Mouse (Mus musculus) inflammation-experienced regulatory T-cells (primary cell): ENCODE data around the gene Mlf2. TPM values are rescaled to one million over a fixed set of nuclear protein-coding genes. Genes with fewer than 3 reads are reported as not detected.

Experiments used
- polyA plus RNA-seq, 2 experiments: library from polyadenylated mRNA; unstranded; fragments of 100-300 nt; shearing (Covaris generic); gene quantifications; one replicate each; pipeline ENCODE4 v1.2.1; 2017

Gene Mlf2
- polyA plus RNA-seq, result 100 to 1,000 TPM; 176 to 183 TPM

GRCm38 (mm10) chr6:124930754-124931524, at the start of gene Mlf2:
Mlf2 (plus strand) TSS chr6:124931386.

GRCm38 (mm10) chr6:124887986-124888385, 43.2 kb upstream of the Mlf2 start, which contains the start of gene Cd4:
Cd4 (minus strand) TSS chr6:124888221.

DNA sequence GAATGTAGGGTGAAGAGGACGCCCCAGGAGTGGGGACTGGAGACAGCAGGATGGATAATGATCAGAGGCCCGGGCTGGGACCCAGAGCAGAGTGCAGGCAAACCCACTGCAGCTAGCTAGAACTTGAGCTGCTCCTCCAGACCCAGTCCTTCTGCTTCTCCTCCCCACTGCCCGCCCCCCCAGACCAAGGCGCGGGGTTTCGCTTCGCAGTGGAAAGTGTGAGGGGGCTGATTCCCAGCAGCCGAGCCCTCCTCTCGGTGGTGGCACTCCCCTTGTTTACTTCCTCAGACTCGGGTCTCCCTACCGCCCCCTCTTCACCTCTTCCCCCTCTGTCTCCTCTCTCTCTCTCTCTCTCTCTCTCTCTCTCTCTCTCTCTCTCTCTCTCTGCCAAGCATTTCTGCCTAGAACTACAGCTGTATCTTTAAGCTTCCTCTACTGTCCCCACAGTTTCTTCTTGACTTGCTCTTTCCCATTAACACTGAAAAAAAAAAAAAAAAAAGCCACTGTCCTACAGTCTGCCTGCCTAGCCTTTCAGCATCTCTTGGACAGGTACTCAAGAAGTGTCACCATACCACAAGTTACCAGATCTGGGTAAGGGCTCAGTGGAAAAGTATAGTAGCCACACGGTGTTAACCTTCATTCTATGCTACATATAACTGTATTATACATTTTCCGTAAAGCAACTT, 19.5 kb upstream of the Mlf2 start, which contains the start of gene Lag3:
Lag3 (minus strand) TSS at position 173 of the 686 bp plus-strand sequence.

GRCm38 (mm10) chr6:124919695-124920317, 11.4 kb upstream of the Mlf2 start, which contains the start of gene Ptms:
Ptms (minus strand) TSS chr6:124920103.

GRCm38 (mm10) chr6:124965088-124965719, 34.0 kb downstream of the Mlf2 start, which contains the start of gene Cops7a:
Cops7a (minus strand) TSS chr6:124965538.

Other genes with a start within 250 kb of the Mlf2 start
- gene Emg1, start 219.2 kb upstream of the Mlf2 start, polyA plus RNA-seq, result 100 to 1,000 TPM; 287 to 344 TPM
- gene Phb2, start 219.1 kb upstream of the Mlf2 start, polyA plus RNA-seq, result 100 to 1,000 TPM; 196 to 201 TPM
- gene Ptpn6, start 192.7 kb upstream of the Mlf2 start, polyA plus RNA-seq, result 100 to 1,000 TPM; 320 to 496 TPM
- 100 to 1,000 TPM; 440 to 464 TPM for gene Grcc10, start 190.0 kb upstream of the Mlf2 start, polyA plus RNA-seq
- gene Gm45234, start 175.4 kb upstream of the Mlf2 start, polyA plus RNA-seq, result not detected
- gene Atn1, start 174.9 kb upstream of the Mlf2 start, polyA plus RNA-seq, result 10 to 100 TPM in 1 of 2 experiments, 1 to 10 TPM in 1; 4.2 to 14.1 TPM
- gene Eno2, start 161.7 kb upstream of the Mlf2 start, polyA plus RNA-seq, result 1 to 10 TPM; 2.8 to 3.5 TPM
- gene Lrrc23, start 151.7 kb upstream of the Mlf2 start, polyA plus RNA-seq, result 1 to 10 TPM; 1.1 to 1.6 TPM
- gene Spsb2, start 122.7 kb upstream of the Mlf2 start, polyA plus RNA-seq, result 1 to 10 TPM; 4.4 to 4.5 TPM
- 10 to 100 TPM; 75.7 to 86.0 TPM for gene Tpi1, start 117.1 kb upstream of the Mlf2 start, polyA plus RNA-seq
- gene Usp5, start 101.9 kb upstream of the Mlf2 start, polyA plus RNA-seq, result 100 to 1,000 TPM in 1 of 2 experiments, 10 to 100 TPM in 1; 96.6 to 112 TPM
- 1 to 10 TPM; 2.0 to 4.3 TPM for gene Cdca3, start 101.8 kb upstream of the Mlf2 start, polyA plus RNA-seq
- under 1 TPM; 0.28 to 0.76 TPM for gene Gnb3, start 91.1 kb upstream of the Mlf2 start, polyA plus RNA-seq
- gene P3h3, start 73.6 kb upstream of the Mlf2 start, polyA plus RNA-seq, result 1 to 10 TPM in 1 of 2 experiments, not detected in 1; 1.2 TPM
- gene Gpr162, start 67.4 kb upstream of the Mlf2 start, polyA plus RNA-seq, result under 1 TPM; 0.11 to 0.89 TPM
- gene Cd4, start 43.2 kb upstream of the Mlf2 start, polyA plus RNA-seq, result 100 to 1,000 TPM; 455 to 600 TPM
- gene Lag3, start 19.7 kb upstream of the Mlf2 start, polyA plus RNA-seq, result 10 to 100 TPM in 1 of 2 experiments, 1 to 10 TPM in 1; 9.9 to 11.9 TPM
- gene Ptms, start 11.3 kb upstream of the Mlf2 start, polyA plus RNA-seq, result 10 to 100 TPM; 35.8 to 45.4 TPM
- gene Cops7a, start 34.2 kb downstream of the Mlf2 start, polyA plus RNA-seq, result 10 to 100 TPM; 69.8 to 77.3 TPM
- under 1 TPM in 1 of 2 experiments, not detected in 1; 0.45 TPM for gene Pianp, start 65.3 kb downstream of the Mlf2 start, polyA plus RNA-seq
- 10 to 100 TPM; 68.0 to 76.1 TPM for gene Zfp384, start 77.8 kb downstream of the Mlf2 start, polyA plus RNA-seq
- gene Ing4, start 108.4 kb downstream of the Mlf2 start, polyA plus RNA-seq, result 10 to 100 TPM; 85.4 to 87.6 TPM
- 10 to 100 TPM; 20.3 to 33.0 TPM for gene Acrbp, start 118.3 kb downstream of the Mlf2 start, polyA plus RNA-seq
- gene Lpar5, start 136.5 kb downstream of the Mlf2 start, polyA plus RNA-seq, result 10 to 100 TPM; 19.2 to 25.7 TPM
- gene Chd4, start 164.6 kb downstream of the Mlf2 start, polyA plus RNA-seq, result 10 to 100 TPM; 50.7 to 54.2 TPM
- gene Nop2, start 200.5 kb downstream of the Mlf2 start, polyA plus RNA-seq, result 10 to 100 TPM; 44.4 to 53.1 TPM
- gene Iffo1, start 213.9 kb downstream of the Mlf2 start, polyA plus RNA-seq, result 10 to 100 TPM; 30.3 to 30.4 TPM
- 100 to 1,000 TPM; 230 to 258 TPM for gene Gapdh, start 235.1 kb downstream of the Mlf2 start, polyA plus RNA-seq